ENCODE assay signal across 8 mouse cellular contexts in genomic region chr9:22476265-22476664, GRCm38 (mm10). TPM values are rescaled to one million over a fixed set of nuclear protein-coding genes. Genes with fewer than 3 reads are reported as not detected.
DNase-seq lines count a peak whose midpoint lies in the region; ATAC-seq and TF ChIP-seq lines count a peak whose summit lies in the region.

No protein-coding gene starts in this region.

- no peaks in the 10 kb centered on the region; the same call in 1 of the 2 replicates for H3K4me1 ChIP-seq in cerebellum, adult 2 months (ENCODE audit: control insufficient read depth, insufficient read depth, low read length)
- peaks cover 10% of the 10 kb centered on the region for H3K4me1 ChIP-seq in embryonic facial prominence, embryonic 10.5 days
- H3K4me1 ChIP-seq in hindbrain, embryonic 16.5 days (ENCODE audit: control insufficient read depth, insufficient read depth, low read depth, low read length), result peaks cover 6% of the 10 kb centered on the region

- H3K4me2 ChIP-seq in hindbrain, embryonic 16.5 days (ENCODE audit: low read length), result peak overlapping the region; percentile 82

- DNase-seq in cerebellum, adult 2 months, result peak in 1 of 2 experiments; percentile 21
- DNase-seq in B cell, adult 2 months, result peak; percentile 4 to 7
- DNase-seq in embryonic facial prominence, embryonic 10.5 days (ENCODE audit: low spot score), result peak; percentile 10
- DNase-seq in telencephalon, adult 2 months (ENCODE audit: low read depth, low spot score), result peak; percentile 40
- DNase-seq in spleen, postnatal 10 days (ENCODE audit: low spot score in 2 of 2), result no peak

- no peak for ATAC-seq in cerebellum, adult (ENCODE audit: insufficient number of reproducible peaks, low FRiP score, low TSS enrichment)
- peak; percentile 13; the same call in 1 of the 2 replicates for ATAC-seq in hindbrain, embryonic 16.5 days

- H3K79me2 ChIP-seq in macrophage (ENCODE audit: inconsistent target), result no peaks in the 10 kb centered on the region

- TF ChIP-seq POLR2A in cerebellum, adult 2 months (IDR thresholded peaks at IDR 0.05; ENCODE audit: borderline replicate concordance, insufficient read depth, low read length), result no peak

- H3K9ac ChIP-seq in hindbrain, embryonic 16.5 days (ENCODE audit: low read depth, low read length), result peak overlapping the region; percentile 73

- H3K36me3 ChIP-seq in embryonic facial prominence, embryonic 10.5 days (replicated peaks), result no peaks in the 10 kb centered on the region
- H3K36me3 ChIP-seq in hindbrain, embryonic 16.5 days (ENCODE audit: control insufficient read depth, insufficient read depth, low read length), result no peaks in the 10 kb centered on the region
- no peaks in the 10 kb centered on the region for H3K36me3 ChIP-seq in macrophage (ENCODE audit: inconsistent target)

- H3K9me3 ChIP-seq in embryonic facial prominence, embryonic 10.5 days, result no peaks in the 10 kb centered on the region
- no peaks in the 10 kb centered on the region for H3K9me3 ChIP-seq in hindbrain, embryonic 16.5 days (ENCODE audit: control insufficient read depth, low read length)

- no peak for TF ChIP-seq CTCF in cerebellum, adult 2 months (IDR thresholded peaks at IDR 0.05; ENCODE audit: borderline replicate concordance, insufficient read depth, low read depth, low read length)

- no peak overlapping the region for H3K27ac ChIP-seq in cerebellum, adult 2 months (ENCODE audit: insufficient read depth, low read length)
- peak overlapping the region; percentile 73 for H3K27ac ChIP-seq in embryonic facial prominence, embryonic 10.5 days (replicated peaks)
- H3K27ac ChIP-seq in hindbrain, embryonic 16.5 days (ENCODE audit: low read depth, low read length), result peak overlapping the region; percentile 72; the same call in 1 of the 2 replicates
- no peak overlapping the region for H3K27ac ChIP-seq in macrophage

- H3K27me3 ChIP-seq in cerebellum, adult 2 months (ENCODE audit: control insufficient read depth, insufficient read depth, low read length), result no peaks in the 10 kb centered on the region
- no peaks in the 10 kb centered on the region for H3K27me3 ChIP-seq in embryonic facial prominence, embryonic 10.5 days (replicated peaks; ENCODE audit: low read depth, poor library complexity, severe bottlenecking)
- no peaks in the 10 kb centered on the region for H3K27me3 ChIP-seq in hindbrain, embryonic 16.5 days (replicated peaks; ENCODE audit: control insufficient read depth, insufficient read depth, low read length)

- peak overlapping the region; percentile 85 for H3K4me3 ChIP-seq in cerebellum, adult 2 months (replicated peaks; ENCODE audit: insufficient read depth, low read depth, low read length)
- H3K4me3 ChIP-seq in embryonic facial prominence, embryonic 10.5 days, result peak overlapping the region; percentile 70
- H3K4me3 ChIP-seq in hindbrain, embryonic 16.5 days (ENCODE audit: low read length), result peak overlapping the region; percentile 67
- peak overlapping the region; percentile 72 for H3K4me3 ChIP-seq in macrophage (ENCODE audit: inconsistent target)

- 3% methylated on average over 10 of the region's 10 CpGs for WGBS in cerebellum, adult 2 months
- WGBS in embryonic facial prominence, embryonic 10.5 days, result 4% methylated on average over 10 of the region's 10 CpGs
- 6% methylated on average over 10 of the region's 10 CpGs for WGBS in hindbrain, embryonic 16.5 days
- 11% methylated on average over 10 of the region's 10 CpGs for WGBS in macrophage (ENCODE audit: missing documents)

RNA-seq across cellular contexts. Expression of gene Bbs9, which starts 0.8 kb away (rescaled TPM):
- polyA plus RNA-seq in cerebellum, adult 2 months (2012; rRNA removed), result 15.4 and 16.1 TPM in 2 replicates
- 11.9 and 12.9 TPM in 2 replicates for polyA plus RNA-seq in embryonic facial prominence, embryonic 10.5 days (2016; fragmentation: Nextera tagmentation; extraction: Ambion mirVana)
- polyA plus RNA-seq in hindbrain, embryonic 16.5 days (2015; fragmentation: Nextera tagmentation; extraction: Ambion mirVana), result 18.3 and 18.8 TPM in 2 replicates
- 10 to 100 TPM in 25 of 26 experiments, 1 to 10 TPM in 1; 7.7 to 56.0 (median 26.0) TPM for total RNA-seq in macrophage (2018; cell fraction: chromatin; rRNA removed)
- total RNA-seq in macrophage (2018; cell fraction: cytosol; rRNA removed), result 1 to 10 TPM; 3.5 to 9.5 (median 5.9) TPM
- 10 to 100 TPM in 16 of 26 experiments, 1 to 10 TPM in 10; 4.2 to 39.6 (median 12.8) TPM for total RNA-seq in macrophage (2018; cell fraction: nucleus; rRNA removed)
- 2.5 to 15.5 TPM (median 6.7 TPM) in 3 replicates for polyA plus RNA-seq in macrophage (2018)

RNA-seq across cellular contexts. Expression of gene Rp9, which starts 6.7 kb away (rescaled TPM):
- polyA plus RNA-seq in cerebellum, adult 2 months (2012; rRNA removed), result 87.5 and 91.6 TPM in 2 replicates
- polyA plus RNA-seq in embryonic facial prominence, embryonic 10.5 days (2016; fragmentation: Nextera tagmentation; extraction: Ambion mirVana), result 46.9 and 51.0 TPM in 2 replicates
- 65.2 and 68.3 TPM in 2 replicates for polyA plus RNA-seq in hindbrain, embryonic 16.5 days (2015; fragmentation: Nextera tagmentation; extraction: Ambion mirVana)
- total RNA-seq in macrophage (2018; cell fraction: chromatin; rRNA removed), result 10 to 100 TPM in 23 of 26 experiments, 1 to 10 TPM in 3; 7.2 to 44.0 (median 25.8) TPM
- total RNA-seq in macrophage (2018; cell fraction: cytosol; rRNA removed), result 10 to 100 TPM; 24.2 to 53.3 (median 34.2) TPM
- total RNA-seq in macrophage (2018; cell fraction: nucleus; rRNA removed), result 10 to 100 TPM in 25 of 26 experiments, 1 to 10 TPM in 1; 8.0 to 47.5 (median 17.5) TPM
- polyA plus RNA-seq in macrophage (2018), result 42.8 to 49.9 TPM (median 44.0 TPM) in 3 replicates

RNA-seq across cellular contexts. Expression of gene Gm17545, which starts 22.2 kb away (rescaled TPM):
- not detected in 2 replicates for polyA plus RNA-seq in cerebellum, adult 2 months (2012; rRNA removed)
- polyA plus RNA-seq in embryonic facial prominence, embryonic 10.5 days (2016; fragmentation: Nextera tagmentation; extraction: Ambion mirVana), result not detected in 2 replicates
- not detected in 2 replicates for polyA plus RNA-seq in hindbrain, embryonic 16.5 days (2015; fragmentation: Nextera tagmentation; extraction: Ambion mirVana)
- total RNA-seq in macrophage (2018; cell fraction: chromatin; rRNA removed), result not detected
- total RNA-seq in macrophage (2018; cell fraction: cytosol; rRNA removed), result not detected
- total RNA-seq in macrophage (2018; cell fraction: nucleus; rRNA removed), result not detected
- not detected in 3 replicates for polyA plus RNA-seq in macrophage (2018)

Comparison
In these comparisons a context has a peak if more than half of its experiments do, and no peak if none do; other contexts are left out.
1. DNase-seq: peak in B cell, adult 2 months (2 of 2), embryonic facial prominence, embryonic 10.5 days (single experiment) and telencephalon, adult 2 months (single experiment); none in spleen, postnatal 10 days (0 of 2).
2. H3K27ac ChIP-seq: peak in embryonic facial prominence, embryonic 10.5 days (single experiment) and hindbrain, embryonic 16.5 days (single experiment); none in cerebellum, adult 2 months (single experiment) and macrophage (single experiment).
3. Peak in every context shown above with its lines, with median percentiles within 50 percentile points of each other: H3K4me3 ChIP-seq.